Mouse (Mus musculus): ENCODE data around the gene Spata20. TPM values are rescaled to one million over a fixed set of nuclear protein-coding genes. Genes with fewer than 3 reads are reported as not detected.

Gene Spata20
- polyA plus RNA-seq, 1 experiment from 2014 or later, result 0.37 TPM

DNA sequence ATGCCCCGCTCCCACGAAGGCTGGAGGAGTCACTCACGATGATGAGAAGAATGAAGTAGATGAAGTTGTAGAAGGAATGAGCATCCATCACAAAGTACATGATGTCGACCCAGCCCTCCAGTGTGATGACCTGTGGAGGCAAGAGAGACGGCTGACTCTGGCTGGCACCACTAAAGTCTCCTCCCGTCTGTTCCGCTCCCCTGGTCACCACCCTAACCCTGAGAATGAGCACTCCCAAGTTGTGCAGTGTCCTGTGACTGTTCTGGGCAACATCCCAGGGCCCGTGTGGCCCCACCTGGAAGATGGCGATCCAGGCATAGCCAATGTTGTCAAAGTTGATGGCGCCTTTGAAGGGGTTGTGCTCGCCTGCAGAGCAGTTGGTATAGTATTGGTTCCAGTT lies 24.1 kb downstream of the Spata20 start:
- H3K4me2 ChIP-seq (replicated peaks; ENCODE audit: low read depth, low read length), result no peak overlapping the region
- peak; percentile 75 for ATAC-seq (ENCODE audit: low FRiP score, low TSS enrichment)
- no peaks in the 10 kb centered on the region for H3K27me3 ChIP-seq (ENCODE audit: insufficient read depth, low read length)
- H3K9ac ChIP-seq (replicated peaks; ENCODE audit: low read length), result no peak overlapping the region
- WGBS, result 57% methylated on average over 11 of the region's 11 CpGs
- H3K4me3 ChIP-seq (ENCODE audit: low read length), result no peak overlapping the region
- peaks cover 30% of the 10 kb centered on the region for H3K4me1 ChIP-seq (ENCODE audit: insufficient read depth, low read length)
- H3K36me3 ChIP-seq (ENCODE audit: insufficient read depth, low read length), result no peaks in the 10 kb centered on the region
- no peaks in the 10 kb centered on the region for H3K9me3 ChIP-seq (ENCODE audit: low read length)
- peak overlapping the region; percentile 7; the same call in 1 of the 2 replicates for H3K27ac ChIP-seq (ENCODE audit: low read length)

DNA sequence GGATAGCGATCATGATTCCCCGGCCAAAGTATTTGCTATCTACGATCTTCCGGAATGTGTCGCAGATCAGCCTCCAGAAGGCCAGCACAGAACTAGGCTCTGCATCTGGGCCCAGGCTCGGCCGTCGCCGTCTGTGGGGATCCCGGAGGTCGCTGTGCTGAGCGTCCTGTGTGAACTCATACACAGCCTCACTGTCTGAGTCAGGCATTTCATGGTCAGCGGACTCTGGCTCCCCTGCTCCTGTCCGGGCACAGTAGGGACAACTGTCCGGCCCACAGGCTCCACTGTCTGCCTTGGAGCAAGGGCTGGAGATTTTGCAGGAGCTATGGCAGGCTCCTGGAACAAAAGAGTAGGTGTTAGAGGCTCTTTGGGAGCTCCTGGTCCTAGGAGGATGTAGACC lies 29.0 kb downstream of the Spata20 start:
- H3K4me3 ChIP-seq (ENCODE audit: low read length), result no peak overlapping the region
- H3K4me1 ChIP-seq (ENCODE audit: insufficient read depth, low read length), result peaks cover 31% of the 10 kb centered on the region
- no peaks in the 10 kb centered on the region for H3K27me3 ChIP-seq (ENCODE audit: insufficient read depth, low read length)
- 76% methylated on average over 15 of the region's 15 CpGs for WGBS
- H3K36me3 ChIP-seq (ENCODE audit: insufficient read depth, low read length), result no peaks in the 10 kb centered on the region
- H3K9me3 ChIP-seq (ENCODE audit: low read length), result no peaks in the 10 kb centered on the region
- no peak overlapping the region for H3K27ac ChIP-seq (ENCODE audit: low read length)
- H3K9ac ChIP-seq (replicated peaks; ENCODE audit: low read length), result no peak overlapping the region
- no peak overlapping the region for H3K4me2 ChIP-seq (replicated peaks; ENCODE audit: low read depth, low read length)
- no peak for ATAC-seq (ENCODE audit: low FRiP score, low TSS enrichment)

DNA sequence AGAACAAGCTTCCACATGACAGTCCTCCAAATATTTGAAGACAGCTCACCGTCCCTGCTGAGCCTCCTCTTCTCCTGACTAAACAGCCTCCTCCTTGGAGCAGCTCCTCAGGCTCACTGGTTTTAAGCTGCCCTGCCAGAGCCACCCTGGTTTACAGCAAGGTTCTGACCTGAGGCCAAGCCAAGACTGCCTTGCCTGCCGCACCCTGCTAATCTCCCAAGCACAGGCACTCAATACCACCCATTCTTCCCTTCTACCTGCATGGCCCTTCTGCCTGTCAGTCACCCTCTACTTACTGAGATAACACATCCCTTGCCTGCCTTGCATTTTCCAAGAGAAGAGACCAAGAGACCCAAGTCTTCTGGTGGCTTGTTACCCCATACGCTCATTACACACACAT lies 29.6 kb downstream of the Spata20 start:
- 85% methylated on average over 3 of the region's 3 CpGs for WGBS
- no peaks in the 10 kb centered on the region for H3K36me3 ChIP-seq (ENCODE audit: insufficient read depth, low read length)

DNA sequence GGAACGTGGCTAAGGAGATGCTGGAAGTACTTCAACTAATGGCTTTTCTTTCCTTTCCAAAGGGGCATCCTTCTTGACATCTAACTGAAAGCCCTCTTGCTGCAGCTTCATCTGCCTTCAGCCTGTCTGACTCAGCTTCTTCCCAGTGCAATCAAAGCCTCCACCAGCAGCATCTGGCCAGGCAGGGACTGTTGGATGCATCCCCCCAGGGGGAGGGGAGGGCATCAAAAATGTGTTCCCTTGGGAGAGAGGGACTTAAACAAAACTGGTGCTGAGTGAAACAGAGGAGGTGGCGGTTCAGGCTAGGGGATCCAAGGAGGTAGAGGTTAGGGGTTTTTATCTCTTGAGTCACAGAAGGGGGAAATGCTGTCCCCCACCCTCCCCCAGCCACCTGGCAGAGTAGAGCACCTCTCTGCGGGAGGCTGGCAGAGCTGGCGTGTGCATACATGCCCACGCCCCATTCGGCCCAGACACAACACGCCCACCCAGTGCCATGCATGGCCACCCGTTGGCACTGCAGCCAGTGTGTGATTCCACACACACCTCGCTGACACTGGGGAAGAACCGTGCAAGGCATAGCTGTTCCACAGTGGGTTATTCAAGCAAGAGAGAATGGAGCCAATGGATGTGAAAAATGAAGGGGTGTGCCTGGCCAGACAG lies 30.7 kb downstream of the Spata20 start:
- H3K36me3 ChIP-seq (ENCODE audit: insufficient read depth, low read length), result no peaks in the 10 kb centered on the region
- no peak overlapping the region for H3K9ac ChIP-seq (replicated peaks; ENCODE audit: low read length)
- 66% methylated on average over 10 of the region's 10 CpGs for WGBS
- no peaks in the 10 kb centered on the region for H3K27me3 ChIP-seq (ENCODE audit: insufficient read depth, low read length)
- H3K4me1 ChIP-seq (ENCODE audit: insufficient read depth, low read length), result peaks cover 34% of the 10 kb centered on the region
- no peak overlapping the region for H3K27ac ChIP-seq (ENCODE audit: low read length)
- no peak overlapping the region for H3K4me3 ChIP-seq (ENCODE audit: low read length)
- H3K9me3 ChIP-seq (ENCODE audit: low read length), result no peaks in the 10 kb centered on the region
- ATAC-seq (ENCODE audit: low FRiP score, low TSS enrichment), result no peak
- no peak overlapping the region for H3K4me2 ChIP-seq (replicated peaks; ENCODE audit: low read depth, low read length)

More for the DNA sequence above, 29.6 kb downstream of the Spata20 start:
- no peak overlapping the region for H3K27ac ChIP-seq (ENCODE audit: low read length)
- peaks cover 30% of the 10 kb centered on the region for H3K4me1 ChIP-seq (ENCODE audit: insufficient read depth, low read length)
- H3K27me3 ChIP-seq (ENCODE audit: insufficient read depth, low read length), result no peaks in the 10 kb centered on the region
- ATAC-seq (ENCODE audit: low FRiP score, low TSS enrichment), result no peak
- H3K9ac ChIP-seq (replicated peaks; ENCODE audit: low read length), result no peak overlapping the region
- H3K4me3 ChIP-seq (ENCODE audit: low read length), result no peak overlapping the region
- H3K9me3 ChIP-seq (ENCODE audit: low read length), result no peaks in the 10 kb centered on the region
- no peak overlapping the region for H3K4me2 ChIP-seq (replicated peaks; ENCODE audit: low read depth, low read length)

DNA sequence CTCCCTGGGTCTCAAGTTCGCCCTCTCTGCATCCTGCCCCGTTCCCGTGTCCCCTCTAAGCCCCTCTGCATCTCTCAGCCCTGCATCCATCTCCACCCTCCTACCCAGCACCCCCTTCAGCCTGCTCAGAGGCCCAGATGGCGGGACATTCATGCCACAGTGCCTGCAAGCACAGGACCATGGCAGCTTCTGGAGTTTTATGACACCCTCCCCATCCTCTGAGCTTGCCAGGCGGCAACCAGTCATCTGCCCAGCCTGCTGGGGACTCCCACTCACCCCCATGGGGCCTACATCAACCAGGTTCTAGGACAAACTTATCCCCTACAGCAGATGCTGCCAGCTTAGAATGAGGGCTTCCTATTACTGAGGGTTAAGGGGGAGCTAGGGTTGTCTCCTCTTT lies 31.2 kb downstream of the Spata20 start:
- no peaks in the 10 kb centered on the region for H3K36me3 ChIP-seq (ENCODE audit: insufficient read depth, low read length)
- peaks cover 34% of the 10 kb centered on the region for H3K4me1 ChIP-seq (ENCODE audit: insufficient read depth, low read length)
- no peak overlapping the region for H3K4me2 ChIP-seq (replicated peaks; ENCODE audit: low read depth, low read length)
- H3K27ac ChIP-seq (ENCODE audit: low read length), result no peak overlapping the region
- ATAC-seq (ENCODE audit: low FRiP score, low TSS enrichment), result no peak
- WGBS, result 50% methylated on average over 5 of the region's 5 CpGs
- no peaks in the 10 kb centered on the region for H3K27me3 ChIP-seq (ENCODE audit: insufficient read depth, low read length)
- no peak overlapping the region for H3K9ac ChIP-seq (replicated peaks; ENCODE audit: low read length)
- H3K9me3 ChIP-seq (ENCODE audit: low read length), result no peaks in the 10 kb centered on the region
- H3K4me3 ChIP-seq (ENCODE audit: low read length), result no peak overlapping the region

DNA sequence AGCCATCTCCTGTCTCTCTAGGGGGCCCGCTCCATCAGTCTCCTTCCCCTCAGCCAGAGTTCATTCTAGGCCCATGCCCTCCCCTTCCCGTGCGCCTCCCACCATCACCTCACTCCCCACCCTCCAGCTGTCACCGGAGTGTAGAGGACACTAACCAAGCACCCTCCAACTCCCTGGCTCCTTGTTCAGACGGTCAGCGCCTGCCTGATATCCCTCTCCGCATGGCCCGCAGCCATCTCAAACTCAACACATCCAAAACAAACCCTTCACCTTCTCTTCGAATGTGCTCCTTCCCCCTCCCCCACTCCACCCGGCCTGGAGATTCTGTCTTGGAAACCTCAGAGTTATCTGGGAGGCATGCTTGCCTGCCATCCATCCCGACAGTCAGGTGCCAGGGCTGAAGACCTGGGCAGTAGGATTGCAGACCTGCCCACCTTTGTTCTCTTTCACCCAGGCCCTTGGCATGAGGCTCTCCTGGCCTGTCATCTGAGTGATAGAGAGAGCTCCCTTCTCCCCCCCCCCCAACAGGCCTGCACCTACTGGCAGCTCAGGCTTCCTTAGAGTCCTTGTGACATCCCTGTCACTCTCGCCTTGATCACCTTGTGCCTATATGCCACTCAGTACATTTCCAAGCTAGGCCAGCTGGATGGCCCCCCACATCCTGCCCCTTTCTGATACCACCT lies 34.7 kb downstream of the Spata20 start:
- 42% methylated on average over 12 of the region's 12 CpGs for WGBS
- H3K9ac ChIP-seq (replicated peaks; ENCODE audit: low read length), result no peak overlapping the region
- no peaks in the 10 kb centered on the region for H3K9me3 ChIP-seq (ENCODE audit: low read length)
- H3K4me2 ChIP-seq (replicated peaks; ENCODE audit: low read depth, low read length), result no peak overlapping the region
- H3K36me3 ChIP-seq (ENCODE audit: insufficient read depth, low read length), result no peaks in the 10 kb centered on the region
- H3K4me3 ChIP-seq (ENCODE audit: low read length), result no peak overlapping the region
- ATAC-seq (ENCODE audit: low FRiP score, low TSS enrichment), result peak; percentile 21; the same call in 1 of the 2 replicates
- no peak overlapping the region for H3K27ac ChIP-seq (ENCODE audit: low read length)
- H3K27me3 ChIP-seq (ENCODE audit: insufficient read depth, low read length), result no peaks in the 10 kb centered on the region
- peaks cover 26% of the 10 kb centered on the region for H3K4me1 ChIP-seq (ENCODE audit: insufficient read depth, low read length)

DNA sequence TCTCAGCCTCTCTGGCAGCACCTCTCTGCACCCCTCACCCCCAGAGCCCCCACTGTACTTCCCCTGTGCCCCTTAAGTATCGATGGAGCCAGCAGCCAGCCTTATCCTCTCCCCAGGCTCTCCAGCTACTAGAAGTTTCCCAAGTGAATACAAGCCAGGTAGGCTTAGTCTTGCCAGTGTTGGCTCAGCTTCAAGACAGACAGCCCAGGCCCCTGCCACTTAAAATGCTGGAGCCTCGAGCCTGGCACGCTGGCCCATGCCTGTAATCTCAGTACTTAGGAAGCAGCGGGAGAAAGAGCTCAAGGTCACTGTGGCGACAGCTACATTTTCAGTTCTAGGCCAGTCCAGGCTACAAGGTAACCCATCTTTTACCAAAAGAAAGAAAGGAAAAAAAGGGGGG lies 36.1 kb downstream of the Spata20 start:
- Histone ChIP-seq H3K4me3 (ENCODE audit: low read length) (no peak overlapping the region), H3K36me3 (ENCODE audit: insufficient read depth, low read length) (no peaks in the 10 kb centered on the region), H3K27ac (ENCODE audit: low read length) (no peak overlapping the region), H3K4me2 (replicated peaks; ENCODE audit: low read depth, low read length) (no peak overlapping the region), H3K9me3 (ENCODE audit: low read length) (no peaks in the 10 kb centered on the region), H3K4me1 (ENCODE audit: insufficient read depth, low read length) (peaks cover 26% of the 10 kb centered on the region), H3K9ac (replicated peaks; ENCODE audit: low read length) (no peak overlapping the region), H3K27me3 (ENCODE audit: insufficient read depth, low read length) (no peaks in the 10 kb centered on the region)
- WGBS, result 79% methylated on average over 5 of the region's 5 CpGs
- ATAC-seq (ENCODE audit: low FRiP score, low TSS enrichment), result no peak

DNA sequence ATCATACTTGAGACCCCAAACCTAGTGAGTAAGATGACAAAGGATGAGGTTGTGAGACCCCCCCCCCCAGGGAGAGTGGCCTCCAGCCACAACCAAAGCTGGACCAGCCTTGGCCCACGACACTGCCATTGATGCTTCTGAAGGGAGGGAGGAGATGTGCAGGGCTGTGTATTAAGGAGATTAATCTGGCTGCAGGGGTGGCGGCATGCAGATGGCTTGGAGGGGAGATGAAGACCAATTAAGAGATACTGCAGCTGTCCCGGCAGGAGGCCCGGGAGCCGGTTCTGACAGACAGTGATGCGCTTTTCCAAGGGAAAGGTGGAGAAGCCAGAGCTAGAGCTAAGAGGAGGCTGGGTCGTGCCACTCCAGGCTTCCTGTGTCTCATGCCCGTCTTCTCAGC lies 36.7 kb downstream of the Spata20 start:
- ATAC-seq (ENCODE audit: low FRiP score, low TSS enrichment), result no peak
- WGBS, result 58% methylated on average over 8 of the region's 8 CpGs
- Histone ChIP-seq H3K4me2 (replicated peaks; ENCODE audit: low read depth, low read length) (no peak overlapping the region), H3K9ac (replicated peaks; ENCODE audit: low read length) (no peak overlapping the region), H3K27ac (ENCODE audit: low read length) (no peak overlapping the region), H3K4me3 (ENCODE audit: low read length) (no peak overlapping the region), H3K4me1 (ENCODE audit: insufficient read depth, low read length) (peaks cover 33% of the 10 kb centered on the region), H3K27me3 (ENCODE audit: insufficient read depth, low read length) (no peaks in the 10 kb centered on the region), H3K36me3 (ENCODE audit: insufficient read depth, low read length) (no peaks in the 10 kb centered on the region), H3K9me3 (ENCODE audit: low read length) (no peaks in the 10 kb centered on the region)

DNA sequence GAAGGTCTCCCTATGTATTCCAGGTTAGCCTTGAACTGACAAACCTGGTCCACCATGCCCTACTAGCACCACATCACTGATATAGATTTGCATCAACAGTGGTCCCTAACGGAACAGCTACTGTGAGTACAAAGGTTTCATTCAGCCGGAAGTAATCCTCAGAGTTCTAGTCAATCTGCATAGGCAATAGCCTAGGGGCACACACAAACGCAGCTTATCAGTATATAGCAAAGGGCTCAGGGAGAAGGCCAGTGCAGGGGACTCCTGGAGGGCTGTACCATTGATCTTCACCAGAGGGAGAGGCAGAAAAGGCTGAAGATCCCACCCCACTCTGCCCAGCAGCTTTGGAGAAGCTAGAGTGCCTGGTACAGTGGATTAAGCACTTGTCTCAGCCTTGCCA lies 39.0 kb downstream of the Spata20 start:
- Histone ChIP-seq H3K9me3 (ENCODE audit: low read length) (no peaks in the 10 kb centered on the region), H3K9ac (replicated peaks; ENCODE audit: low read length) (no peak overlapping the region), H3K4me2 (replicated peaks; ENCODE audit: low read depth, low read length) (no peak overlapping the region), H3K27me3 (ENCODE audit: insufficient read depth, low read length) (no peaks in the 10 kb centered on the region), H3K4me3 (ENCODE audit: low read length) (no peak overlapping the region), H3K27ac (ENCODE audit: low read length) (no peak overlapping the region), H3K36me3 (ENCODE audit: insufficient read depth, low read length) (no peaks in the 10 kb centered on the region), H3K4me1 (ENCODE audit: insufficient read depth, low read length) (peaks cover 52% of the 10 kb centered on the region)
- no peak for ATAC-seq (ENCODE audit: low FRiP score, low TSS enrichment)
- WGBS, result 48% methylated on average over 3 of the region's 3 CpGs

DNA sequence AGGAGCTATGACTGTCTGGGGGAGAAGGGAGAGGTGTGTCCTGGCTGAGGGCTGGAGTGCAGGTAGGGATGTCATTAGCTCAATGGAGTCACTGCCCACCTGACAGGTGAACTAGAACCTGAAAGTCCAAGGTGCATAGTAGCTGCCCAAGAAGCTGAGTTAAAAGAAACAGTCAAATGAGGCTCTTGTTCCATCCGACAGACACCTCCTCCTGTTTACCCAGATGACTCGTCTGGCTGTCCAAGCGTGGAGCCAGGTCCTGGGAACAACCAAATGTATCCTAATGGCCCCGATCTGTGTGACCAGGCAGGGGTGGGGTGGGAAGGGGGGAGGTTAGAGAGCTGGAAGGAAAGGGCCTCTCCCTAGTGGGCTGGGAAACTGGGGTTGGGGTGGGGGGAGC lies 40.7 kb downstream of the Spata20 start:
- Histone ChIP-seq H3K36me3 (ENCODE audit: insufficient read depth, low read length) (no peaks in the 10 kb centered on the region), H3K4me3 (ENCODE audit: low read length) (no peak overlapping the region), H3K9ac (replicated peaks; ENCODE audit: low read length) (no peak overlapping the region), H3K4me2 (replicated peaks; ENCODE audit: low read depth, low read length) (no peak overlapping the region), H3K9me3 (ENCODE audit: low read length) (no peaks in the 10 kb centered on the region), H3K27me3 (ENCODE audit: insufficient read depth, low read length) (no peaks in the 10 kb centered on the region), H3K27ac (ENCODE audit: low read length) (peak overlapping the region; percentile 57), H3K4me1 (ENCODE audit: insufficient read depth, low read length) (peaks cover 50% of the 10 kb centered on the region)
- peak; percentile 69 for ATAC-seq (ENCODE audit: low FRiP score, low TSS enrichment)
- WGBS, result 14% methylated on average over 4 of the region's 4 CpGs
